Mouse (Mus musculus) hindbrain, embryonic 16.5 days (tissue): ENCODE measurements at regions not wholly inside any gene's neighbourhood (a gene's known extent, or its start where the extent isn't known, plus 50 kb on each side); places are given as distances from the start of the nearest gene placed in this dataset.

Experiments used
- ATAC-seq: fragments of 200-750 bp; cut with Nextera tagmentation; 2 replicates; pipeline ENCODE4 v1.8.0; 2017; ENCODE audit warnings: moderate TSS enrichment, moderate library complexity
- H3K27ac ChIP-seq: fragments of 300-500 bp; sonication (generic); 2 replicates; pipeline ENCODE4 v1.5.1; 2014; ENCODE audit warnings: low read depth, mild to moderate bottlenecking, control low read depth, low read length, moderate library complexity
- H3K27me3 ChIP-seq: fragments of 300-500 bp; sonication (generic); replicated peaks from 2 replicates; pipeline ENCODE4 v1.6.1; 2014; ENCODE audit warnings: low read length; ENCODE audit not compliant: control insufficient read depth, insufficient read depth
- H3K36me3 ChIP-seq: fragments of 300-500 bp; sonication (generic); 2 replicates; pipeline ENCODE4 v1.6.1; 2014; ENCODE audit warnings: mild to moderate bottlenecking, low read length, moderate library complexity, mixed read lengths; ENCODE audit not compliant: control insufficient read depth, insufficient read depth
- H3K4me1 ChIP-seq: fragments of 300-500 bp; sonication (generic); 2 replicates; pipeline ENCODE4 v1.6.1; 2014; ENCODE audit warnings: low read depth, low read length; ENCODE audit not compliant: control insufficient read depth, insufficient read depth
- H3K4me2 ChIP-seq: fragments of 300-500 bp; sonication (generic); 2 replicates; pipeline ENCODE4 v1.6.1; 2014; ENCODE audit warnings: mild to moderate bottlenecking, low read length, control low read depth, moderate library complexity
- H3K4me3 ChIP-seq: fragments of 300-500 bp; sonication (generic); 2 replicates; pipeline ENCODE4 v1.5.1; 2014; ENCODE audit warnings: mild to moderate bottlenecking, low read length, control low read depth, moderate library complexity
- H3K9ac ChIP-seq: fragments of 300-500 bp; sonication (generic); 2 replicates; pipeline ENCODE4 v1.6.1; 2014; ENCODE audit warnings: low read depth, mild to moderate bottlenecking, control low read depth, low read length, moderate library complexity
- H3K9me3 ChIP-seq: fragments of 300-500 bp; sonication (generic); 2 replicates; pipeline ENCODE4 v1.6.1; 2014; ENCODE audit warnings: mild to moderate bottlenecking, low read length, moderate library complexity; ENCODE audit not compliant: control insufficient read depth
- WGBS: fragments of 180-500 bp; shearing (Covaris S2); extraction: QIAGEN DNeasy Blood & Tissue Kit; methylation state at CpG from one replicate; pipeline ENCODE4 v1.1.7; 2014; 5-methylcytosine and 5-hydroxymethylcytosine counted together

GRCm38 (mm10) chr5:75734508-75734907, 159.8 kb downstream of the Kit start:
- Histone ChIP-seq H3K9me3 (no peaks in the 10 kb centered on the region), H3K4me1 (no peaks in the 10 kb centered on the region), H3K9ac (no peak overlapping the region), H3K4me3 (no peak overlapping the region), H3K4me2 (no peak overlapping the region), H3K36me3 (no peaks in the 10 kb centered on the region), H3K27ac (no peak overlapping the region), H3K27me3 (no peaks in the 10 kb centered on the region)
- 94% methylated on average over 14 of the region's 14 CpGs for WGBS
- no peak for ATAC-seq

DNA sequence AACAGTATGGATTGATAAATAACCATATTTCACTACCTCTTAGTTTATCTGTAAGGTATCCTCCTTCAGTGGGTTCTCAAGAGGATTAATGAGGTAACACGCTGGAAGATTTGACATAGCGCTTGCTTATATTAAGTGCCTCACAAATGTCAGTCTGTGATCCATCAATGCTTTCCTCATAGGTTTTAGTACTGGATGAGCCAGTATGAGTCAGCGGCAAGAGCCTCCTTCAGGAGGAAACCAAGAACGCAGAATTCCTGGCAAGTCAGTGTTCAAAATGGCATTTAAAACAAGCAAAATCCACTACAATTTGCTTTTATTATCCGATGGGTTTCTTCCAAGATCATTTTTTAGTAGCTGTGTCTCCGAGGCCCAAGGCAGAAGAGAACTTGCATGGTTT, 159.3 kb downstream of the Kit start:
- Histone ChIP-seq H3K9me3 (no peaks in the 10 kb centered on the region), H3K4me2 (no peak overlapping the region), H3K4me3 (no peak overlapping the region), H3K4me1 (no peaks in the 10 kb centered on the region), H3K27ac (no peak overlapping the region), H3K27me3 (no peaks in the 10 kb centered on the region), H3K36me3 (no peaks in the 10 kb centered on the region), H3K9ac (no peak overlapping the region)
- no peak for ATAC-seq
- 97% methylated on average over 6 of the region's 6 CpGs for WGBS

GRCm38 (mm10) chr5:75731236-75731635, 156.5 kb downstream of the Kit start:
- no peak for ATAC-seq
- WGBS, result 86% methylated on average over 4 of the region's 4 CpGs

GRCm38 (mm10) chr5:75730698-75731097, 156.0 kb downstream of the Kit start:
- ATAC-seq, result no peak
- H3K9me3 ChIP-seq, result no peaks in the 10 kb centered on the region
- H3K4me2 ChIP-seq, result no peak overlapping the region
- WGBS, result 80% methylated on average over 3 of the region's 3 CpGs
- no peaks in the 10 kb centered on the region for H3K4me1 ChIP-seq
- H3K27me3 ChIP-seq, result no peaks in the 10 kb centered on the region
- no peak overlapping the region for H3K9ac ChIP-seq
- H3K27ac ChIP-seq, result no peak overlapping the region
- H3K4me3 ChIP-seq, result no peak overlapping the region
- H3K36me3 ChIP-seq, result no peaks in the 10 kb centered on the region

More at GRCm38 (mm10) chr5:75731236-75731635, 156.5 kb downstream of the Kit start:
- Histone ChIP-seq H3K4me3 (no peak overlapping the region), H3K9ac (no peak overlapping the region), H3K27ac (no peak overlapping the region), H3K36me3 (no peaks in the 10 kb centered on the region), H3K27me3 (no peaks in the 10 kb centered on the region), H3K4me1 (no peaks in the 10 kb centered on the region), H3K9me3 (no peaks in the 10 kb centered on the region), H3K4me2 (no peak overlapping the region)

- no peak overlapping the region for H3K4me2 ChIP-seq
- H3K4me3 ChIP-seq, result no peak overlapping the region
- H3K4me1 ChIP-seq, result no peaks in the 10 kb centered on the region; the same call in none of the 2 replicates
- H3K27ac ChIP-seq, result no peak overlapping the region
- H3K27me3 ChIP-seq, result no peaks in the 10 kb centered on the region
- 80% methylated on average over 2 of the region's 2 CpGs for WGBS
- H3K9ac ChIP-seq, result no peak overlapping the region
- no peak for ATAC-seq
- no peaks in the 10 kb centered on the region for H3K9me3 ChIP-seq
- no peaks in the 10 kb centered on the region for H3K36me3 ChIP-seq
These were observed 146.6 kb downstream of the Kit start for GRCm38 (mm10) chr5:75721291-75721690.

GRCm38 (mm10) chr5:75720091-75720940, 145.6 kb downstream of the Kit start:
- peak; percentile 74 for ATAC-seq
- 60% methylated on average over 15 of the region's 15 CpGs for WGBS
- Histone ChIP-seq H3K27me3 (no peaks in the 10 kb centered on the region), H3K9ac (no peak overlapping the region), H3K9me3 (no peaks in the 10 kb centered on the region), H3K27ac (no peak overlapping the region), H3K4me1 (no peaks in the 10 kb centered on the region; the same call in none of the 2 replicates), H3K4me3 (no peak overlapping the region), H3K4me2 (no peak overlapping the region), H3K36me3 (no peaks in the 10 kb centered on the region)

DNA sequence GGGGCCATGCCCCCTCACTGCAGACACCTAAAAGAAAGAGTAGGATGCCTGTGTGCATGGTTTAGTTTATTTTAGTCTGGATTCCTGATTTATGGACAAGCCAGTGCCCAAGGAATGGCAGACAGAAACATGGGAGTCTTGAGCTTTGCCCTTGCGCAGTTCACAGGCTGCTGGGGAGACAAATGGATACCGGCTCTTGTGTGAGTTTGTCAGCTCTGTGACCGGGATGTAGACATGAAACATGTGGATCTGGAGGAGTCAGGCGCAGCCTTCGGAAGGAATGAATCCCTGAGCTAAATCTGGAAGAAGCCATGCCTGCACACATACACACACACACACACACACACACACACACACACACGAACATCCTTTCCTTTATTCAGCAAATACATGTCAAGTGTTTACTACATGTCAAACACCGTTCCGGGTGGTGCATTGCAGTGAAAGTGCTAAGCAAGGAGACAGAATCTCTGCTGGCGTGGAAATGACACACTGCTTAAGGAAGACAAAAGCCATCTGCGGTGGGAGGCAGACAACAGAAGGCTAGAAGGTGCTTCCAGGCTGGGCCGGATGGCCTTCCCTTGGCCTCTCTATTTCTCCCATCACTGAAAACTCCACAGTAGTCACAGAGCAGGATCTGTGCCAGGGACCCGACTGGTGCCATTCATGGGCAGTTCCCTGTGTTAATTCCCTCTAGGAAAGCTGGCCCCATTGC, 144.0 kb downstream of the Kit start:
- H3K4me1 ChIP-seq, result no peaks in the 10 kb centered on the region; the same call in none of the 2 replicates
- H3K9me3 ChIP-seq, result no peaks in the 10 kb centered on the region
- WGBS, result 65% methylated on average over 12 of the region's 12 CpGs
- peak; percentile 53 for ATAC-seq
- no peak overlapping the region for H3K9ac ChIP-seq
- H3K27ac ChIP-seq, result no peak overlapping the region
- H3K27me3 ChIP-seq, result no peaks in the 10 kb centered on the region
- H3K4me2 ChIP-seq, result no peak overlapping the region
- no peaks in the 10 kb centered on the region for H3K36me3 ChIP-seq
- H3K4me3 ChIP-seq, result no peak overlapping the region
